Mouse (Mus musculus): Measurements from ENCODE around the gene Casp14.

DNA sequence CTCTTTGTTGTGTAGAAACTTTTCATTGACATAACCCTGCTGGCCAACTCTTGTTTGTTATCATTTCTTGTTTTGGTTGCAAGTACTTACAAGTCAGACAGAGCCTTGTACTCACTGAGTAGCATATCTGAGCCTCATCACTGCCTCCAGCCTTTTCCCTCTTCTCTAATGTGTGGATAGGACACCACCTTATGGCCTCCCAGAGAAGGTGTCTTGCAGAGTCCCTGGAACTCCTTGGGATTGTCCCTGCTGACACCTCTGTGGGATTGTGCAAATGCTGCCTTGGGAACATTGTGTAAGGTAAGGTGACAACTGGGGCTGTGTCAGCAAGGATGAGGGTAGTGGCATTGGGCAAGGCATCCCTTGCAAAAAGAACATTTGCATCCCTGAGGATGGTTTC, 25.6 kb upstream of the Casp14 start:
- no peak for TF ChIP-seq POLR2A (IDR thresholded peaks at IDR 0.05; ENCODE audit: insufficient read length, low read depth)
- no peak for TF ChIP-seq TCF12 (IDR thresholded peaks at IDR 0.05; ENCODE audit: insufficient read depth, poor library complexity, severe bottlenecking)
- TF ChIP-seq USF1 (IDR thresholded peaks at IDR 0.05; ENCODE audit: low read depth) = no peak
- TF ChIP-seq E2F4 (IDR thresholded peaks at IDR 0.05; ENCODE audit: insufficient read depth) = no peak

Measured in myocyte (in vitro differentiated cells).